Mouse (Mus musculus): Measurements from ENCODE around the gene Uqcr11.
A peak's percentile ranks its signal among the peaks of the same experiment; 100 is the strongest.

Uqcr11 gene

GRCm38 (mm10) chr10:80406684-80407501 is at the start of gene Uqcr11:
TSS of gene Uqcr11 (minus strand) at chr10:80406830.
- DNase-seq = peak; percentile 94

- DNase-seq = no peak
Measured at GRCm38 (mm10) chr10:80455697-80456096, 49.1 kb upstream of the Uqcr11 start.

DNA sequence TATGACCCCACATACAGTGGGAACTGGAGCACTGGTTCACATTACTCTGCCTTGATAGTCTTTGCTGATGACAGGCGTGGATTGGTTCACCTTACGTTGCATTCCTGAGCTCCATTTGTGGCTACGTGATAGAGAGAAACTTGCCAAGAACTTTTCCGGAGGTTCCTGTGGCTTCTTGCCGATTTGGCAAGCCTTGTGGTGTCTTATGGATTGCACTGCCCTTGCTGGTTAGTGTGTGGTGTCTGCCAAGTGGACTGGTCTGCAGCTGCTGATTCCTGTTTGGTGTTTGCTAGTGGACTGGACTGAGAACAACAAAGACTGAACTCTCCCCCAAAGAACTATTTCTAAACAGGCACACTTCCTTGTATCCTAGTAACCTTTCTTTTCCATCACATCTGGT is 48.2 kb upstream of the Uqcr11 start:
- DNase-seq = no peak

GRCm38 (mm10) chr10:80453601-80454000 is 47.0 kb upstream of the Uqcr11 start:
- no peak for DNase-seq

DNA sequence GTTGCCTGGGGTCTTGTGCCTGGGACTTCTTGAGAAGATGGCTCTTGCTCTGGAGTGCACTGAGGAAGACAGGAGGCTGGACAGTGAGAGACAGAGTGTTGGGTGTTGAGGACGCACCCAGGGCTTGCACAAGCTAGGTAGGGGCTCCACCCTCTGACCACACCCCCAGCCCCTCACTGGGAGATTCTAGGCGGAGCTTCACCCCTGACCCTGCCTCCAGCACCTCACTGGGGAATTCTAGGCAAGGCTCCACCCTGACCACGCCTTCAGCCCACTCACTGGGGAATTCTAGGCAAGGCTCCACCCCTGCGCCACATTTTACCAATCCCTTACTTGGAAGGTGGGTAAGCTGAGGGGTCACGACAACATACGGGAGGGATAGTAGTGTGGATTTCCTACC is 44.0 kb upstream of the Uqcr11 start:
- DNase-seq = no peak

DNA sequence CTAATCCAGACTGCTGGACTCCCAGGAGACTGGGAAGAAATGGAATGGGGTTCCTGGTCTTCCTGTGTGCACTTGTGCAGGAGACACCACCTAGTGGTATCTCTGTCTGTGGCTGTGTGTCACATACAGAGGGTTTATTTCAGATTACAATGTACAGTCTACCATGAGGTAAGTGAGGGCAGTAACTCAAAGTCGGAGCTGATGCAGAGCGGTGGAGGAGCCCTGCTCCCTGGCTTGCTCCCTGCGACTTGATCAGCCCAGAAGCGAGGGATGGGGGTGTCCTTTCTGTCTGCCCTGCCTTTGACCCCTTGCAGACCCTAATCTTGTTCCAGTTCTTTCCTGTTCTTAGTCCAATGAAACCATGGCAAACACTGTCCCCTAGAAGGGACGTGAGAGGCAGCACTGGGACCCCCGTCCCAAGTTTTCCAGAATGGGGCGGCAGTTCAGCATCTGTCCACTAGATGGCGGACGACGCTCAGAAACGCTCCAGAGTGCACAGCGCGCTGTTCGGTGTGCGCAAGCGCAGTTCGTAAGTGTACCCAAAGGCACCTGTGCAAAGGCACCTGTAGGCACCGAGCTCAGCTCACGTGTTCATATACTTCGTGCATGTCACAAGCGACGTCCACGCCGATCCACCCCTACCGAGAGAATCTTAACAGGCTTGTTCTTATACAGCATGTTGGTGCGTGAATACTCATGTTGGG is 39.4 kb upstream of the Uqcr11 start:
- DNase-seq = peak; percentile 84 to 92

DNA sequence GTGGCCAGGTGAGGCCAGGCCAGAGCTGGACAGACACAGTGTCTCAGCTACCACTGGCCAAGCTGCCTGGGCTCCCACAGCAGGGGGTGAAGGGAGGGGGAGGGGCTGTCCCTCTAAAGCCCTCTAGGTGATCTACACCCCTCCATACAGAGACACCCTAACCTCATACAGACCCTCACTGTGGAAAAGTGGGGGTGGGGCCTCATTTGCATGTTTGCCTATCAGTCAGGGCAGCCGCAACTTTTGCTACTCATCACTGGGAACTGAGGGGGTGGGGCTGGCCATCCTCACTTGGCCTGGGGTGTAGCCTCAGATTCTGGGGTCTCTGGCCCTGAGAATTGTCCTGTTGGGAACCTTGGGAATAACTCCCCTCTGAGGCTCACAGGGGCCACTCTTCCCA is 38.4 kb upstream of the Uqcr11 start:
- no peak for DNase-seq

GRCm38 (mm10) chr10:80444339-80445045 is 37.9 kb upstream of the Uqcr11 start:
- DNase-seq = no peak

DNA sequence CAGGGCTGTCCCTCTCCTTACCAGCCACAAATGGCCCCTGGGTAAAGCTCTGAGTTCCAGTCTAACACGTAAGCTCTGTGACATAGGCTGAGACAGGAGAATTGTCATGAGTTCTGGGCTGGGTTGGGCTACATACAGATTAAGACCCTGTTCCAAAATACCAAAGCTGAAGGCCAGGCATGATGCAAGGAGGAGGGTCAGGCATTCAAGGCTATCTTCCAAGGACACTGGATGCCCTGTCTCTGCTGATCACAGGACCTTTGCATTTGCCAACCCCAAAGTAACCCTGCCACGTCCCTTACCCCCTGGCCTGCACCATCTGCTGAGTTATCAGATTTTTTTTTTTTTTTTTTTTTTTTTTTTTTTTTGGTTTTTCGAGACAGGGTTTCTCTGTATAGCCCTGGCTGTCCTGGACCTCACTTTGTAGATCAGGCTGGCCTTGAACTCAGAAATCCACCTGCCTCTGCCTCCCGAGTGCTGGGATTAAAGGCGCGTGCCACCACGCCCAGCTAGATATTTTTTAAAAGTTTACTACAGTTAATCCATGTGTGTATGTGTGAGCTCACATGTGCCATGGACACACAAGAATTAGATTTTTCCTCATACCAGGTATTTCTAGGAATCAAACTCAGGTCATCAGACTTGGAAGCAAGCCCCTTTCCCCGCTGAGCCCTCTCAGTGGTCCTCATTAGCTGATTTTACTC is 37.1 kb upstream of the Uqcr11 start:
- no peak for DNase-seq

GRCm38 (mm10) chr10:80442989-80443388 is 36.4 kb upstream of the Uqcr11 start:
- no peak for DNase-seq

GRCm38 (mm10) chr10:80441598-80441997 is 35.0 kb upstream of the Uqcr11 start:
- DNase-seq = no peak

GRCm38 (mm10) chr10:80440031-80440430 is 33.4 kb upstream of the Uqcr11 start:
- no peak for DNase-seq

- DNase-seq = peak in 1 of 2 experiments; percentile 23
Measured at GRCm38 (mm10) chr10:80437973-80438372, 31.3 kb upstream of the Uqcr11 start.

DNA sequence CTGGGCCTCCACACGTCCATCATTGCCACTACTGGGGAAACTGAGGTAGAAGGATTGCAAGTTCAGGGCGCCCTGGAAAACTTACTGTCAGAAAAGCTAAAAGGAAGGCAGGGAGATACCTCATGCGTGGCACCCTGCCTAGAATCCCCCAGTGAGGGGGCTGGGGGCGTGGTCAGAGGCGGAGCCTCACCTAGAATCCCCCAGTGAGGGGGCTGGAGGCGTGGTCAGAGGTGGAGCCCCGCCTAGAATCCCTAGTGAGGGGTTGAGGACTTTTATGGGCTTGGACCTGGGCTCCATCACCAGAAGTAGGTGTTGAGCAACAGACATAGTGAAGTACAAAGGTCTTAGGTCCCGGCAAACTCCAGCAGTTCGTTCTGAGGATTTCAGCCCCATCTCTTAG is 29.6 kb upstream of the Uqcr11 start:
- peak; percentile 26 to 30 for DNase-seq

DNA sequence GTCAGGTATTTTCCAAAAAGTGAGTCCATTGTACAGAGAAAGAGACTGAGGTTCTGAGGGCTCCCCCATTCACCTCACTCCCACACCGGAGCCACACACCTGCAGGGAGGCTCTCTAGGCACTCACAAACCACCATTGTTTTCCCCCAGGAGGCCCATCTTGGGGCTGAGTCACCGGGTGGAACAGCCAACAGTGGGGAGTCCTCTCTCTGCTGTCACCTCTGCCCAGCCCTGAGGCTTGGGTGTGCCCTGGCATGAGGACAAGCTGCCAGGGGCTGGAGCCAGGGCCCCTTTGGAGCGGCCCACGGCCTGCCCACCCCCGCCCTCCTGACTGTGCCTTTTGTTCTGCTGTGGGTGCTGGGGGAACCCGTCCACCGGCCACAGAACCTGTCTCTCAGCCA is 29.1 kb upstream of the Uqcr11 start:
- DNase-seq = no peak

- no peak for DNase-seq
Measured at GRCm38 (mm10) chr10:80434823-80435222, 28.2 kb upstream of the Uqcr11 start.

- no peak for DNase-seq
Measured at GRCm38 (mm10) chr10:80434233-80434592, 27.6 kb upstream of the Uqcr11 start.

- DNase-seq = peak; percentile 96 to 99
Measured at GRCm38 (mm10) chr10:80433513-80434232, 27.0 kb upstream of the Uqcr11 start, which contains the start of gene Tcf3. TSS of gene Tcf3 (minus strand) at chr10:80433647.

GRCm38 (mm10) chr10:80432936-80433512 is 26.4 kb upstream of the Uqcr11 start:
- peak; percentile 24 to 46 for DNase-seq

- DNase-seq = no peak
Measured at GRCm38 (mm10) chr10:80432387-80432785, 25.8 kb upstream of the Uqcr11 start.

DNA sequence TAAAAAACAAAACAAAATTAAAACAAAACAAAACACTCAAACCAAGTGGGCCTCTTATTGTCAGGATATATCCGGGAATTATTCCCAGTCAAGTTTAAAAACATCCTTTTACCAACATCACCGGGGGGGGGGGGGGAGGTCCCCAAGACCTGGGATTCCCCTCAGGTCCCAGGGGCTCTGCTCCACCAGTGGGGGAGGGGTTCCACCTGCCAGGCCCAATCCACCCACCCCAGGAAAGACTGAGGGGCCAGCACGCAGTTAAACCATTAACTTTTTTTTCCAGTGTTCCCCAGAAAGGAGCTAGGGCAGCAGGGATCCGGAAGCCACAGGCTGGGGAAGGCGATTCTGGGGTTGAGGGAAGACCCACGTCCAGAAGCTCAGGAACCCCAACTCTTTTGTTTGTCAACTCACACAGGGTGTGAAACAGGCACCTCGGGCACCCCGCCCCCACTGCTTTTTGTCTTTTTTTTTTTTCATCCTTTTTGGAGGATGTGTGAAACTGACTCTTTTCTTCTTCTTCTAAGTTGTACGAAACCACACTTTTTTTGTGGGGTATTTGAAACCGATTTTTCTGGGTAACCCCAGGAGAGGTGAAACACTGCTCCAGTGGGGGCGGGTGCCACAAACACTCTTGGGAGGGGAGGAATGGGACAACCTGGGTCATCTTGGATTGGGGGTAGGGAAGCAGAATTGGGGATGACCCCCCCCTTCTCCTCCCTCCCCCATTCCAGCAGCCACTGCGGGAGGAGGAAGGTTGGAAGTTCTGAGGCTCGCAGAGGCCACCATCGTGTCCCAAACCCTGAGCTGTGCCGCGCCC is 25.1 kb upstream of the Uqcr11 start:
- DNase-seq = peak in 1 of 2 experiments; percentile 39
